Mouse (Mus musculus): ENCODE results near the gene Olfr1457.

Olfr1457 gene

GRCm38 (mm10) chr19:13097791-13098190 is at the start of gene Olfr1457:
Gene Olfr1457 (minus strand): TSS chr19:13097891.
- in situ Hi-C loops (cut with MboI, MseI) = no loop called here

DNA sequence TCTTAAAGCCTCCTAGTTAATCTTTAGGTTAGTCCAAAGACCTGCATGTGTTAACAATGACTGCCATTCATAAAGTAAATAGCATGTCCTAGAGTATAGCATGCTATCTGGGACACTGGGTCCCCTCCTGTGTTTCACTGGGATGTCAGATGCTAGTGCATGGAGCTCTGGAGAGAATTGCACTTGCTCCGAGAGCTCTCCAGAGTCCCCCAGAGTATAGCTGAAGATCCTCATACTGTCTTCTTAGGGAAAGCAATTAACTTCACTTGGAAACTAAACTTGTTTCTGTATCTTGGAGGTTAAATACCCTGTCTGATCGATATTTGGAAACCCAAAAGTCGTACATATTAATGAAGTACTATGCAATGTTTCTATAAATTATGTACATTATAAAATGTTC is 9.0 kb upstream of the Olfr1457 start, which contains the start of gene Olfr1458:
Gene Olfr1458, minus strand, starts transcription at position 101 of the 400 bp plus-strand sequence.
- in situ Hi-C loops (cut with MboI, MseI) = no loop called here

DNA sequence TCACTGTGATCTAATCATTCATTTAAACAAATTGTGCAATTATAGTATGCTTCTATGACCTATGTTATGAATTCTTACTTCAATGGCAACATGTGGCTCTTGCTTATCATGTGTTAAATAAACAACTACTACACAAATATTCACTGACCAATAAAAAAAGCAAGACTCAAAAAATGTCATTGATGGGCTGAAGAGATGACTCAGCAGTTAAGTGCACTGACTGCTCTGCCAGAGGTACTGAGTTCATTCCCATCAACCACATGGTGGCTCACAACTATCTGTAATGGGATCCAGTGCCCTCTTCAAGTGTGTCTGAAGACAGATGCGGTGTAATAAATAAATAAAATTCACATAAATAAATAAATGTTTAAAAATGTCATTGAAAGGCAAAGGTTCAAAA is 3.8 kb downstream of the Olfr1457 start:
- in situ Hi-C loops (cut with MboI, MseI) = no loop called here

- in situ Hi-C loops (cut with MboI, MseI) = no loop called here
Observed at GRCm38 (mm10) chr19:13060310-13060709, 37.4 kb downstream of the Olfr1457 start, which contains the start of gene Olfr1454. Gene Olfr1454 (plus strand): TSS chr19:13060610.

Data from T-helper 2 cell (primary cell).